Mouse (Mus musculus): Measurements from ENCODE around the gene Pde10a. TPM values are rescaled to one million over a fixed set of nuclear protein-coding genes. Genes with fewer than 3 reads are reported as not detected.

Pde10a gene
- polyA plus RNA-seq, 1 experiment: 0.52 TPM

GRCm38 (mm10) chr17:8780484-8780883, 255.3 kb downstream of the Pde10a start:
- Histone ChIP-seq H3K4me3 (ENCODE audit: low read depth, low read length) (no peak overlapping the region), H3K27ac (ENCODE audit: insufficient read depth, low read depth, low read length) (no peak overlapping the region), H3K36me3 (ENCODE audit: control insufficient read depth, insufficient read depth, low read length) (no peaks in the 10 kb centered on the region), H3K4me1 (ENCODE audit: control insufficient read depth, insufficient read depth, insufficient read length, low read length) (no peaks in the 10 kb centered on the region), H3K27me3 (ENCODE audit: control insufficient read depth, insufficient read depth, low read length) (no peaks in the 10 kb centered on the region)
- TF ChIP-seq POLR2A (IDR thresholded peaks at IDR 0.05; ENCODE audit: low read depth, low read length): no peak
- no peak for TF ChIP-seq CTCF (IDR thresholded peaks at IDR 0.05; ENCODE audit: extremely low read depth, insufficient read length, insufficient replicate concordance, low read depth, low read length)
- 74% methylated on average over 4 of the region's 4 CpGs for WGBS

GRCm38 (mm10) chr17:8781040-8781439, 255.9 kb downstream of the Pde10a start:
- Histone ChIP-seq H3K36me3 (ENCODE audit: control insufficient read depth, insufficient read depth, low read length) (no peaks in the 10 kb centered on the region), H3K27ac (ENCODE audit: insufficient read depth, low read depth, low read length) (no peak overlapping the region), H3K4me3 (ENCODE audit: low read depth, low read length) (no peak overlapping the region), H3K27me3 (ENCODE audit: control insufficient read depth, insufficient read depth, low read length) (no peaks in the 10 kb centered on the region), H3K4me1 (ENCODE audit: control insufficient read depth, insufficient read depth, insufficient read length, low read length) (no peaks in the 10 kb centered on the region)
- WGBS: 79% methylated on average over 2 of the region's 2 CpGs
- no peak for TF ChIP-seq CTCF (IDR thresholded peaks at IDR 0.05; ENCODE audit: extremely low read depth, insufficient read length, insufficient replicate concordance, low read depth, low read length)
- TF ChIP-seq POLR2A (IDR thresholded peaks at IDR 0.05; ENCODE audit: low read depth, low read length): no peak

- no peaks in the 10 kb centered on the region for H3K27me3 ChIP-seq (ENCODE audit: control insufficient read depth, insufficient read depth, low read length)
- H3K4me3 ChIP-seq (ENCODE audit: low read depth, low read length): no peak overlapping the region
- TF ChIP-seq CTCF (IDR thresholded peaks at IDR 0.05; ENCODE audit: extremely low read depth, insufficient read length, insufficient replicate concordance, low read depth, low read length): no peak
- no peak for TF ChIP-seq POLR2A (IDR thresholded peaks at IDR 0.05; ENCODE audit: low read depth, low read length)
- 50% methylated on average over 1 of the region's 1 CpGs for WGBS
- H3K4me1 ChIP-seq (ENCODE audit: control insufficient read depth, insufficient read depth, insufficient read length, low read length): no peaks in the 10 kb centered on the region
- H3K27ac ChIP-seq (ENCODE audit: insufficient read depth, low read depth, low read length): no peak overlapping the region
- no peaks in the 10 kb centered on the region for H3K36me3 ChIP-seq (ENCODE audit: control insufficient read depth, insufficient read depth, low read length)
Observed at GRCm38 (mm10) chr17:8781576-8781975, 256.4 kb downstream of the Pde10a start.

DNA sequence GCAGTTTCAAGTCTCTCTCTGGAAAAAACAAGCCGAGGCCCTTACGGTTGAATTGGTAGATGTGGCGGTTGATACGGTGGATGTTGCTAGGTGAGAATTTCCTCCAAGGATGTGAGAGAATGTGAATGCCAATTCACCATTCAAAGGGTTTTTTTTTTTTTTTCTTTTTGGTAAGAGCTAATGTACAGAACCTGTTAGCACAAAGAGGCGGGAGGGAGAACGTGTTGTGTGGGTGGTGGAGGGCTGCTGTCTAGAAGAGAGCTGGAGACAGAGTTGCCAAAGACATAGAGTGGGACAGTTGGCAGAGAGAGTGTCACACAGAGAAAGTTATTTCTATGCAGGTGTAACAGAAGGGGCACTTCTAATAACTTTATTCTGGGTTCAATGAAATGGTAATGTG, 260.7 kb downstream of the Pde10a start:
- H3K4me3 ChIP-seq (ENCODE audit: low read depth, low read length): no peak overlapping the region
- TF ChIP-seq POLR2A (IDR thresholded peaks at IDR 0.05; ENCODE audit: low read depth, low read length): no peak
- no peak for TF ChIP-seq CTCF (IDR thresholded peaks at IDR 0.05; ENCODE audit: extremely low read depth, insufficient read length, insufficient replicate concordance, low read depth, low read length)
- no peak overlapping the region for H3K27ac ChIP-seq (ENCODE audit: insufficient read depth, low read depth, low read length)
- H3K27me3 ChIP-seq (ENCODE audit: control insufficient read depth, insufficient read depth, low read length): no peaks in the 10 kb centered on the region
- 91% methylated on average over 6 of the region's 6 CpGs for WGBS
- no peaks in the 10 kb centered on the region for H3K36me3 ChIP-seq (ENCODE audit: control insufficient read depth, insufficient read depth, low read length)
- no peaks in the 10 kb centered on the region for H3K4me1 ChIP-seq (ENCODE audit: control insufficient read depth, insufficient read depth, insufficient read length, low read length)

GRCm38 (mm10) chr17:8786484-8786883, 261.3 kb downstream of the Pde10a start:
- Histone ChIP-seq H3K27me3 (ENCODE audit: control insufficient read depth, insufficient read depth, low read length) (no peaks in the 10 kb centered on the region), H3K36me3 (ENCODE audit: control insufficient read depth, insufficient read depth, low read length) (no peaks in the 10 kb centered on the region), H3K27ac (ENCODE audit: insufficient read depth, low read depth, low read length) (no peak overlapping the region), H3K4me1 (ENCODE audit: control insufficient read depth, insufficient read depth, insufficient read length, low read length) (no peaks in the 10 kb centered on the region), H3K4me3 (ENCODE audit: low read depth, low read length) (no peak overlapping the region)
- TF ChIP-seq CTCF (IDR thresholded peaks at IDR 0.05; ENCODE audit: extremely low read depth, insufficient read length, insufficient replicate concordance, low read depth, low read length): no peak
- TF ChIP-seq POLR2A (IDR thresholded peaks at IDR 0.05; ENCODE audit: low read depth, low read length): no peak
- 70% methylated on average over 4 of the region's 4 CpGs for WGBS

DNA sequence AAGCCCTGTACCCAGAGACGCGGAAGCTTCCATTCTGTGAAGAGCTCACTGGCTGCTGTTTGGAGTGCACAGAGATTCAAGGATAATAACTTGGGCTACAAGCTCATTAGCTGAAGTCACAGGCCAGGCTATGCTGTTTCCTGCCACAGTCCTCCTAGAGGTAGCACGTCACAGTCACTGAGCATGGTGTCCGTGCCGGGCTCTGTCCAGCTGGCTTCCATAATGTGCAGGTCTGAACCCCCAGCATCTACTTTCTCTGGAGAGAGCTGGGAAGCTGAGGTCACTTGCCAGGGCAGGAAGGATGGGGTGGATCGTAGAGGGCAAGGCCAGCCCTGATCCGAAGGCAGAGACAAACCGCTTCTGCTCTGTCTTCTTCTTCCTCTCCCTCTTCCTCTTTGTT, 262.6 kb downstream of the Pde10a start:
- Histone ChIP-seq H3K27me3 (ENCODE audit: control insufficient read depth, insufficient read depth, low read length) (no peaks in the 10 kb centered on the region), H3K27ac (ENCODE audit: insufficient read depth, low read depth, low read length) (no peak overlapping the region), H3K36me3 (ENCODE audit: control insufficient read depth, insufficient read depth, low read length) (no peaks in the 10 kb centered on the region), H3K4me1 (ENCODE audit: control insufficient read depth, insufficient read depth, insufficient read length, low read length) (no peaks in the 10 kb centered on the region), H3K4me3 (ENCODE audit: low read depth, low read length) (no peak overlapping the region)
- no peak for TF ChIP-seq CTCF (IDR thresholded peaks at IDR 0.05; ENCODE audit: extremely low read depth, insufficient read length, insufficient replicate concordance, low read depth, low read length)
- TF ChIP-seq POLR2A (IDR thresholded peaks at IDR 0.05; ENCODE audit: low read depth, low read length): no peak
- WGBS: 74% methylated on average over 8 of the region's 8 CpGs

DNA sequence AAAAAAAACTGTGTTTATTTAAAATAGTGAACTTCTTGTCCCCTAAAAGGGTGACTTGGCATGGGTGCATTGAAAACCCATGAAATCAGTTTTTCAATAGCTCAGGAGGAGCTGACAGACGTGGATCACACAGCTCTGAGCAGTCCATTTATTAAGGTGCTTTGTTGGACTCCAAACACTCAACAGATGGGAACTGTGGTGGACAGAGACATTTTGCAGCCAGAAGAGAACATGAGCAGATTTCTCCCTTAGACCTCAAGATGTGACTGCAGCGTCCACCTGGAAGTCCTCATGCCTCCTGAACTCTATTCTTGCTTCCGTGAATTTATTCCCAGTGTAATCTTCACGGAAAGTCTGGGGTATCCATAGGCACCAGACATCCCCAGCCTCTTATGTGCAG, 266.4 kb downstream of the Pde10a start:
- H3K27ac ChIP-seq (ENCODE audit: insufficient read depth, low read depth, low read length): no peak overlapping the region
- 64% methylated on average over 4 of the region's 4 CpGs for WGBS
- H3K4me3 ChIP-seq (ENCODE audit: low read depth, low read length): no peak overlapping the region
- no peaks in the 10 kb centered on the region for H3K36me3 ChIP-seq (ENCODE audit: control insufficient read depth, insufficient read depth, low read length)
- no peak for TF ChIP-seq CTCF (IDR thresholded peaks at IDR 0.05; ENCODE audit: extremely low read depth, insufficient read length, insufficient replicate concordance, low read depth, low read length)
- TF ChIP-seq POLR2A (IDR thresholded peaks at IDR 0.05; ENCODE audit: low read depth, low read length): no peak
- no peaks in the 10 kb centered on the region for H3K27me3 ChIP-seq (ENCODE audit: control insufficient read depth, insufficient read depth, low read length)
- H3K4me1 ChIP-seq (ENCODE audit: control insufficient read depth, insufficient read depth, insufficient read length, low read length): no peaks in the 10 kb centered on the region

DNA sequence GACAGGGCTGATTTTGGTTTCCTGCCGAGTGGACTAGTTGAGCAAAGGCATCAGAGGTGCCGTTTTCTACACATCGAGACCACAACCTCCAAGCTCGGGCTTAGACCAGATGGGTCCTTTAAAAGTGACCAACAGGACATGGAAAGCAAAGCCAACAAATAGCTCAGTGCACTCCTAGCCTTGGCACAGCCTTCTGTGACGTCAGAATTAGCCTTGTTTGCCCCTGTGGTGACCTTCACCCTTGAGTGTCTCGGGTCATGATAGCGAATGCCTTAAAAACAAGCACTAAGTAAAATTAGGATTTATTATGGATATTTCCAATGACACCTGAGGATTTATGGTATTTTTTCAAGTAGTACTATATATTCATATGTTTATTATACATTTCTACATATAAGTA, 267.4 kb downstream of the Pde10a start:
- no peak overlapping the region for H3K4me3 ChIP-seq (ENCODE audit: low read depth, low read length)
- WGBS: 64% methylated on average over 7 of the region's 7 CpGs
- no peaks in the 10 kb centered on the region for H3K27me3 ChIP-seq (ENCODE audit: control insufficient read depth, insufficient read depth, low read length)
- TF ChIP-seq CTCF (IDR thresholded peaks at IDR 0.05; ENCODE audit: extremely low read depth, insufficient read length, insufficient replicate concordance, low read depth, low read length) (no peak), POLR2A (IDR thresholded peaks at IDR 0.05; ENCODE audit: low read depth, low read length) (no peak)
- H3K36me3 ChIP-seq (ENCODE audit: control insufficient read depth, insufficient read depth, low read length): no peaks in the 10 kb centered on the region
- no peaks in the 10 kb centered on the region for H3K4me1 ChIP-seq (ENCODE audit: control insufficient read depth, insufficient read depth, insufficient read length, low read length)
- no peak overlapping the region for H3K27ac ChIP-seq (ENCODE audit: insufficient read depth, low read depth, low read length)

All from small intestine, adult 2 months (tissue).